Mouse (Mus musculus) CH12.LX (cell line): ENCODE data around the gene Gse1. TPM values are rescaled to one million over a fixed set of nuclear protein-coding genes. Genes with fewer than 3 reads are reported as not detected.

ENCODE experiments used
- DNase-seq: peaks from one replicate; pipeline ENCODE4 v3.0.0-alpha.2; 2013; ENCODE audit errors: extremely low read depth
- H3K27ac ChIP-seq: 2 replicates; pipeline ENCODE4 v1.5.1; 2012; ENCODE audit warnings: low read depth, mild to moderate bottlenecking, control low read depth, moderate library complexity; ENCODE audit not compliant: insufficient read depth
- H3K27me3 ChIP-seq: replicated peaks from 2 replicates; pipeline ENCODE3; 2012; ENCODE audit warnings: inconsistent platforms
- H3K36me3 ChIP-seq, 2 experiments: replicated peaks in 1 of 2; 2 replicates each; pipeline versions ENCODE3 to v1.6.1; 2012; ENCODE audit warnings: inconsistent platforms in 1 of 2, low read length in 1 of 2, mild to moderate bottlenecking in 1 of 2, mixed read lengths in 1 of 2, moderate library complexity in 1 of 2; ENCODE audit not compliant: control insufficient read depth in 1 of 2, insufficient read depth in 1 of 2
- H3K4me1 ChIP-seq, 2 experiments: 2 replicates each; pipeline ENCODE4 v1.6.1; 2012; ENCODE audit warnings: inconsistent platforms in 1 of 2, moderate library complexity in 1 of 2; ENCODE audit not compliant: insufficient read depth in 2 of 2, control insufficient read depth in 1 of 2
- H3K4me2 ChIP-seq: 2 replicates; pipeline ENCODE4 v1.6.1; 2012; ENCODE audit warnings: low read depth, mild to moderate bottlenecking, control low read depth; ENCODE audit not compliant: poor library complexity, insufficient read depth, severe bottlenecking
- H3K4me3 ChIP-seq, 3 experiments: fragments of 150-350 bp in 1 of 3; sonication (generic) in 1 of 3; replicated peaks in 1 of 3; 2 replicates each; pipeline versions ENCODE3 to v1.5.1; 2011 to 2012; ENCODE audit warnings: low read depth in 2 of 3, low read length in 2 of 3, mild to moderate bottlenecking in 2 of 3, moderate library complexity in 2 of 3, control low read depth in 1 of 3, improper control_type of control experiment in 1 of 3, inconsistent platforms in 1 of 3, mixed read lengths in 1 of 3; ENCODE audit not compliant: poor library complexity in 1 of 3
- H3K79me2 ChIP-seq: replicated peaks from 2 replicates; pipeline ENCODE4 v1.6.1; 2012; ENCODE audit warnings: mild to moderate bottlenecking, moderate library complexity; ENCODE audit not compliant: control insufficient read depth, poor library complexity, insufficient read depth, severe bottlenecking; ENCODE audit errors: extremely low read depth
- H3K9ac ChIP-seq: 2 replicates; pipeline ENCODE4 v1.6.1; 2012; ENCODE audit warnings: low read depth, mild to moderate bottlenecking, control low read depth, moderate library complexity; ENCODE audit not compliant: insufficient read depth
- H3K9me3 ChIP-seq: replicated peaks from 2 replicates; pipeline ENCODE3; 2012; ENCODE audit warnings: low read length, inconsistent platforms, mixed read lengths
- BHLHE40 ChIP-seq: IDR thresholded peaks from 2 replicates; pipeline ENCODE4 v1.6.1; 2011; ENCODE audit warnings: mild to moderate bottlenecking, low read depth, low read length, improper control_type of control experiment
- CHD2 ChIP-seq: IDR thresholded peaks from 2 replicates; pipeline ENCODE4 v1.6.1; 2011; ENCODE audit warnings: low read length, improper control_type of control experiment
- E2F4 ChIP-seq: IDR thresholded peaks from 2 replicates; pipeline ENCODE4 v1.6.1; 2011; ENCODE audit warnings: low read depth, low read length, improper control_type of control experiment; ENCODE audit not compliant: insufficient replicate concordance
- ELF1 ChIP-seq: IDR thresholded peaks from 2 replicates; pipeline ENCODE4 v1.6.1; 2014; ENCODE audit warnings: low read depth, mild to moderate bottlenecking, inconsistent platforms, low read length, improper control_type of control experiment
- HCFC1 ChIP-seq: IDR thresholded peaks from 2 replicates; pipeline ENCODE4 v1.6.1; 2012; ENCODE audit warnings: low read depth, mild to moderate bottlenecking, inconsistent platforms, low read length, improper control_type of control experiment
- IRF4 ChIP-seq: IDR thresholded peaks from 2 replicates; pipeline ENCODE4 v1.6.1; 2014; ENCODE audit warnings: low read depth, mild to moderate bottlenecking, inconsistent platforms, low read length, improper control_type of control experiment
- JUND ChIP-seq: conservative IDR thresholded peaks from 2 replicates; pipeline ENCODE4 v1.6.1; 2011; ENCODE audit warnings: low read depth, low read length, improper control_type of control experiment
- KAT2A ChIP-seq: IDR thresholded peaks from 2 replicates; pipeline ENCODE4 v1.6.1; 2012; ENCODE audit warnings: low read length, improper control_type of control experiment, inconsistent platforms; ENCODE audit not compliant: insufficient replicate concordance
- MAFK ChIP-seq: IDR thresholded peaks from 2 replicates; pipeline ENCODE4 v1.6.1; 2011; ENCODE audit warnings: low read length, improper control_type of control experiment; ENCODE audit not compliant: insufficient replicate concordance
- MAX ChIP-seq: IDR thresholded peaks from 2 replicates; pipeline ENCODE4 v1.6.1; 2011; ENCODE audit warnings: low read length, improper control_type of control experiment
- MAZ ChIP-seq: IDR thresholded peaks from 2 replicates; pipeline ENCODE4 v1.6.1; 2012; ENCODE audit warnings: low read depth, mild to moderate bottlenecking, inconsistent platforms, low read length, improper control_type of control experiment, moderate library complexity
- MEF2A ChIP-seq: IDR thresholded peaks from 2 replicates; pipeline ENCODE4 v1.6.1; 2014; ENCODE audit warnings: low read depth, mild to moderate bottlenecking, inconsistent platforms, low read length, improper control_type of control experiment, borderline replicate concordance
- MXI1 ChIP-seq: IDR thresholded peaks from 2 replicates; pipeline ENCODE4 v1.6.1; 2011; ENCODE audit warnings: mild to moderate bottlenecking, low read depth, low read length, improper control_type of control experiment
- NELFE ChIP-seq: IDR thresholded peaks from 2 replicates; pipeline ENCODE4 v1.6.1; 2011; ENCODE audit warnings: low read depth, low read length, improper control_type of control experiment
- NRF1 ChIP-seq: IDR thresholded peaks from 2 replicates; pipeline ENCODE4 v1.6.1; 2014; ENCODE audit warnings: low read depth, mild to moderate bottlenecking, inconsistent platforms, low read length, improper control_type of control experiment, moderate library complexity
- PAX5 ChIP-seq: IDR thresholded peaks from 2 replicates; pipeline ENCODE4 v1.6.1; 2012; ENCODE audit warnings: low read length, inconsistent platforms, mixed read lengths
- POLR2A ChIP-seq: IDR thresholded peaks from 2 replicates; pipeline ENCODE4 v1.6.1; 2011; ENCODE audit warnings: low read depth, mild to moderate bottlenecking, improper control_type of control experiment, low read length
- RAD21 ChIP-seq: IDR thresholded peaks from 2 replicates; pipeline ENCODE4 v1.6.1; 2011; ENCODE audit warnings: low read depth, mild to moderate bottlenecking, low read length, improper control_type of control experiment, moderate library complexity
- RCOR1 ChIP-seq: conservative IDR thresholded peaks from 2 replicates; pipeline ENCODE4 v1.6.1; 2012; ENCODE audit warnings: low read depth, mild to moderate bottlenecking, inconsistent platforms, low read length, improper control_type of control experiment
- SIN3A ChIP-seq: IDR thresholded peaks from 2 replicates; pipeline ENCODE4 v1.6.1; 2012; ENCODE audit warnings: low read length, improper control_type of control experiment, inconsistent platforms
- UBTF ChIP-seq: IDR thresholded peaks from 2 replicates; pipeline ENCODE4 v1.6.1; 2012; ENCODE audit warnings: low read depth, mild to moderate bottlenecking, inconsistent platforms, low read length, improper control_type of control experiment, moderate library complexity
- USF1 ChIP-seq: IDR thresholded peaks from 2 replicates; pipeline ENCODE4 v1.6.1; 2014; ENCODE audit warnings: low read depth, mild to moderate bottlenecking, inconsistent platforms, low read length, improper control_type of control experiment
- ZMIZ1 ChIP-seq: IDR thresholded peaks from 2 replicates; pipeline ENCODE4 v1.6.1; 2012; ENCODE audit warnings: low read depth, mild to moderate bottlenecking, inconsistent platforms, low read length, improper control_type of control experiment
- dilution Hi-C: fragments of 300-500 bp; cut with MboI; formaldehyde crosslinking; loops from 2 replicates; pipeline ENCODE4 v1.14.3; 2020; ENCODE audit warnings: low sequenced_read_pairs; ENCODE audit not compliant: extremely low pct_unique_long_range_greater_than_20kb, extremely low pct_ligation_motif_present
- in situ Hi-C: fragments of 300-500 bp; cut with MboI; formaldehyde crosslinking; loops from 3 replicates; pipeline ENCODE4 v1.14.3; 2019; ENCODE audit warnings: low sequenced_read_pairs, low pct_ligation_motif_present, low pct_unique_long_range_greater_than_20kb, mixed read lengths
- polyA plus RNA-seq: library from polyadenylated mRNA; unstranded; fragments of >175 nt; gene quantifications from 2 replicates; pipeline ENCODE4 v1.2.1, GENCODE M21; 2012; ENCODE audit warnings: low read depth; ENCODE audit not compliant: insufficient read length
- total RNA-seq, 2 experiments: library from RNA; depleted of rRNA; stranded (reverse); fragments of 300-350 nt in 1 of 2; fragments of >200 nt in 1 of 2; gene quantifications; 2 replicates each; pipeline ENCODE4 v1.2.3; 2012 to 2014

Gene Gse1
- total and polyA plus RNA-seq, 3 experiments, result 1.3 to 9.8 (median 8.5) TPM

DNA sequence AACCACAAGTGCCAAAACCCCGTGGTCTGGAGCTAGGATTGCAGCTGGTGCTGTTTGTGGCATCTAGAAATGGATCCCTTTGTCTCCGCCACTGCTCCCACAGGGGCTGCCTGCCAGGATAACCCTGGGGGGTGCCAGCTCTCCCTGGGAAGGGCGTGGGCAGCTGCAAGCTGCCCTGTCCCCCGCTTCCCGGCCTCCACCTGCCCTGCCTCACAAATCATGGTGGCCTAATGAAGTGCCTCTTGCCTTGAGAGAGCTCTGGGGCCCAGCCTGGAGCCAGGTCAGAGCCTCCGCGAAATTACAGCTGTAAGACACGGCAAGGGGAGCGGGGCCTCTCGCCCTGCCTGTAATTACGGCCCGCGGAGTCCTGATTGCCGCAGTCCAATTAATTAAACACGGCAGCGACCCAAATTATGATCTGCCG, 221.4 kb downstream of the Gse1 start:
- no peak for TF ChIP-seq BHLHE40
- no peak for TF ChIP-seq MAZ
- no peak for TF ChIP-seq MAX
- TF ChIP-seq MEF2A, result no peak
- TF ChIP-seq KAT2A, result no peak
- TF ChIP-seq USF1, result no peak
- no peak for TF ChIP-seq PAX5
- TF ChIP-seq CHD2, result no peak
- TF ChIP-seq JUND, result no peak
- no peak for TF ChIP-seq ZMIZ1
- no peak for TF ChIP-seq MXI1
- TF ChIP-seq UBTF, result no peak
- no peak for TF ChIP-seq HCFC1
- TF ChIP-seq, all 38 proteins: peak for 0
- Histone ChIP-seq H3K4me3 (no peak overlapping the region), H3K9ac (no peak overlapping the region), H3K27ac (no peak overlapping the region), H3K79me2 (no peaks in the 10 kb centered on the region), H3K4me2 (no peak overlapping the region), H3K9me3 (no peaks in the 10 kb centered on the region), H3K27me3 (peaks cover 3% of the 10 kb centered on the region), H3K4me1 (peaks cover 18 to 20% of the 10 kb centered on the region in 2 experiments), H3K36me3 (no peaks in the 10 kb centered on the region)
- dilution Hi-C loops (no loop called here), in situ Hi-C loops (no loop called here)
- DNase-seq, result no peak

- DNase-seq, result no peak
- H3K27ac ChIP-seq, result no peak overlapping the region
- peaks cover 3% of the 10 kb centered on the region for H3K27me3 ChIP-seq
- H3K4me2 ChIP-seq, result no peak overlapping the region
- dilution Hi-C loops, result no loop called here
- H3K4me1 ChIP-seq, result peaks cover 17 to 20% of the 10 kb centered on the region in 2 experiments
- H3K36me3 ChIP-seq, result no peaks in the 10 kb centered on the region
- no peaks in the 10 kb centered on the region for H3K9me3 ChIP-seq
- no peaks in the 10 kb centered on the region for H3K79me2 ChIP-seq
- no peak for TF ChIP-seq ELF1
- no peak for TF ChIP-seq E2F4
- no peak for TF ChIP-seq CHD2
- TF ChIP-seq IRF4, result no peak
- TF ChIP-seq NELFE, result no peak
- TF ChIP-seq MAFK, result no peak
- TF ChIP-seq RAD21, result no peak
- TF ChIP-seq PAX5, result no peak
- TF ChIP-seq RCOR1, result no peak
- TF ChIP-seq NRF1, result no peak
- no peak for TF ChIP-seq POLR2A
- TF ChIP-seq SIN3A, result no peak
- TF ChIP-seq MEF2A, result no peak
- no peak overlapping the region for H3K4me3 ChIP-seq
- in situ Hi-C loops, result no loop called here
- no peak overlapping the region for H3K9ac ChIP-seq
Measured at GRCm38 (mm10) chr8:120452111-120452510, 223.9 kb downstream of the Gse1 start.
